Mouse (Mus musculus): ENCODE data around the gene Ranbp6. TPM values are rescaled to one million over a fixed set of nuclear protein-coding genes. Genes with fewer than 3 reads are reported as not detected.

Gene Ranbp6
- polyA plus RNA-seq, 1 experiment, result 15.9 TPM

GRCm38 (mm10) chr19:29840642-29841041 lies 27.9 kb upstream of the Ranbp6 start:
- TF ChIP-seq POLR2A (IDR thresholded peaks at IDR 0.05; ENCODE audit: extremely low read depth, insufficient read depth, low read length), result no peak
- no peak for TF ChIP-seq CTCF (IDR thresholded peaks at IDR 0.05; ENCODE audit: extremely low read depth, insufficient read depth, low read length)
- H3K4me1 ChIP-seq (ENCODE audit: control insufficient read depth, insufficient read depth, low read length), result no peaks in the 10 kb centered on the region
- no peak overlapping the region for H3K4me3 ChIP-seq (ENCODE audit: insufficient read depth, low read length)
- no peak overlapping the region for H3K27ac ChIP-seq (ENCODE audit: insufficient read depth, low read length)

- Histone ChIP-seq H3K4me3 (ENCODE audit: insufficient read depth, low read length) (no peak overlapping the region), H3K27ac (ENCODE audit: insufficient read depth, low read length) (no peak overlapping the region), H3K4me1 (ENCODE audit: control insufficient read depth, insufficient read depth, low read length) (no peaks in the 10 kb centered on the region)
- TF ChIP-seq CTCF (IDR thresholded peaks at IDR 0.05; ENCODE audit: extremely low read depth, insufficient read depth, low read length), result no peak
- no peak for TF ChIP-seq POLR2A (IDR thresholded peaks at IDR 0.05; ENCODE audit: extremely low read depth, insufficient read depth, low read length)
Measured at GRCm38 (mm10) chr19:29838636-29839135, 25.9 kb upstream of the Ranbp6 start.

- Histone ChIP-seq H3K4me1 (ENCODE audit: control insufficient read depth, insufficient read depth, low read length) (no peaks in the 10 kb centered on the region), H3K27ac (ENCODE audit: insufficient read depth, low read length) (no peak overlapping the region), H3K4me3 (ENCODE audit: insufficient read depth, low read length) (no peak overlapping the region)
- TF ChIP-seq POLR2A (IDR thresholded peaks at IDR 0.05; ENCODE audit: extremely low read depth, insufficient read depth, low read length) (no peak), CTCF (IDR thresholded peaks at IDR 0.05; ENCODE audit: extremely low read depth, insufficient read depth, low read length) (no peak)
Measured at GRCm38 (mm10) chr19:29838171-29838570, 25.4 kb upstream of the Ranbp6 start.

GRCm38 (mm10) chr19:29835364-29836034 lies 22.7 kb upstream of the Ranbp6 start:
- Histone ChIP-seq H3K4me1 (ENCODE audit: control insufficient read depth, insufficient read depth, low read length) (no peaks in the 10 kb centered on the region), H3K4me3 (ENCODE audit: insufficient read depth, low read length) (no peak overlapping the region), H3K27ac (ENCODE audit: insufficient read depth, low read length) (no peak overlapping the region)
- no peak for TF ChIP-seq CTCF (IDR thresholded peaks at IDR 0.05; ENCODE audit: extremely low read depth, insufficient read depth, low read length)
- no peak for TF ChIP-seq POLR2A (IDR thresholded peaks at IDR 0.05; ENCODE audit: extremely low read depth, insufficient read depth, low read length)

GRCm38 (mm10) chr19:29830911-29831310 lies 18.1 kb upstream of the Ranbp6 start:
- TF ChIP-seq CTCF (IDR thresholded peaks at IDR 0.05; ENCODE audit: extremely low read depth, insufficient read depth, low read length) (no peak), POLR2A (IDR thresholded peaks at IDR 0.05; ENCODE audit: extremely low read depth, insufficient read depth, low read length) (no peak)
- Histone ChIP-seq H3K27ac (ENCODE audit: insufficient read depth, low read length) (no peak overlapping the region), H3K4me1 (ENCODE audit: control insufficient read depth, insufficient read depth, low read length) (no peaks in the 10 kb centered on the region), H3K4me3 (ENCODE audit: insufficient read depth, low read length) (no peak overlapping the region)

- Histone ChIP-seq H3K4me1 (ENCODE audit: control insufficient read depth, insufficient read depth, low read length) (no peaks in the 10 kb centered on the region), H3K27ac (ENCODE audit: insufficient read depth, low read length) (no peak overlapping the region), H3K4me3 (ENCODE audit: insufficient read depth, low read length) (no peak overlapping the region)
- no peak for TF ChIP-seq CTCF (IDR thresholded peaks at IDR 0.05; ENCODE audit: extremely low read depth, insufficient read depth, low read length)
- no peak for TF ChIP-seq POLR2A (IDR thresholded peaks at IDR 0.05; ENCODE audit: extremely low read depth, insufficient read depth, low read length)
Measured at GRCm38 (mm10) chr19:29828558-29828957, 15.8 kb upstream of the Ranbp6 start.

- H3K4me3 ChIP-seq (ENCODE audit: insufficient read depth, low read length), result no peak overlapping the region
- no peak overlapping the region for H3K27ac ChIP-seq (ENCODE audit: insufficient read depth, low read length)
- no peaks in the 10 kb centered on the region for H3K4me1 ChIP-seq (ENCODE audit: control insufficient read depth, insufficient read depth, low read length)
- TF ChIP-seq POLR2A (IDR thresholded peaks at IDR 0.05; ENCODE audit: extremely low read depth, insufficient read depth, low read length), result no peak
- TF ChIP-seq CTCF (IDR thresholded peaks at IDR 0.05; ENCODE audit: extremely low read depth, insufficient read depth, low read length), result peak; percentile 90
Measured at GRCm38 (mm10) chr19:29826686-29827085, 13.9 kb upstream of the Ranbp6 start.

GRCm38 (mm10) chr19:29825003-29825402 lies 12.2 kb upstream of the Ranbp6 start:
- Histone ChIP-seq H3K27ac (ENCODE audit: insufficient read depth, low read length) (no peak overlapping the region), H3K4me3 (ENCODE audit: insufficient read depth, low read length) (no peak overlapping the region), H3K4me1 (ENCODE audit: control insufficient read depth, insufficient read depth, low read length) (no peaks in the 10 kb centered on the region)
- TF ChIP-seq POLR2A (IDR thresholded peaks at IDR 0.05; ENCODE audit: extremely low read depth, insufficient read depth, low read length) (no peak), CTCF (IDR thresholded peaks at IDR 0.05; ENCODE audit: extremely low read depth, insufficient read depth, low read length) (no peak)

- TF ChIP-seq POLR2A (IDR thresholded peaks at IDR 0.05; ENCODE audit: extremely low read depth, insufficient read depth, low read length) (no peak), CTCF (IDR thresholded peaks at IDR 0.05; ENCODE audit: extremely low read depth, insufficient read depth, low read length) (peak; percentile 52)
- Histone ChIP-seq H3K4me1 (ENCODE audit: control insufficient read depth, insufficient read depth, low read length) (no peaks in the 10 kb centered on the region), H3K27ac (ENCODE audit: insufficient read depth, low read length) (no peak overlapping the region), H3K4me3 (ENCODE audit: insufficient read depth, low read length) (no peak overlapping the region)
Measured at GRCm38 (mm10) chr19:29824034-29824700, 11.4 kb upstream of the Ranbp6 start.
